Mouse (Mus musculus) intestine, postnatal 0 days (tissue): ENCODE data around the gene Rsph6a. TPM values are rescaled to one million over a fixed set of nuclear protein-coding genes. Genes with fewer than 3 reads are reported as not detected.

Experiments
- ATAC-seq: fragments of 200-750 bp; cut with Nextera tagmentation; 2 replicates; pipeline ENCODE4 v1.8.0; 2017; ENCODE audit warnings: mild to moderate bottlenecking, moderate TSS enrichment, moderate library complexity
- H3K27ac ChIP-seq: fragments of 300-500 bp; sonication (generic); 2 replicates; pipeline ENCODE4 v1.5.1; 2014; ENCODE audit warnings: mild to moderate bottlenecking, low read depth, low read length, moderate library complexity
- H3K27me3 ChIP-seq: fragments of 300-500 bp; sonication (generic); replicated peaks from 2 replicates; pipeline ENCODE4 v1.6.1; 2014; ENCODE audit warnings: low read length, mixed read lengths; ENCODE audit not compliant: control insufficient read depth, insufficient read depth
- H3K36me3 ChIP-seq: fragments of 300-500 bp; sonication (generic); 2 replicates; pipeline ENCODE4 v1.6.1; 2014; ENCODE audit warnings: mild to moderate bottlenecking, moderate library complexity; ENCODE audit not compliant: control insufficient read depth, insufficient read depth
- H3K4me1 ChIP-seq: fragments of 300-500 bp; sonication (generic); replicated peaks from 2 replicates; pipeline ENCODE4 v1.6.1; 2014; ENCODE audit warnings: antibody characterized with exemption, low read length, mixed read lengths; ENCODE audit not compliant: control insufficient read depth, insufficient read depth
- H3K4me2 ChIP-seq: fragments of 300-500 bp; sonication (generic); replicated peaks from 2 replicates; pipeline ENCODE4 v1.6.1; 2014; ENCODE audit warnings: low read depth, mild to moderate bottlenecking, moderate library complexity
- H3K4me3 ChIP-seq: fragments of 300-500 bp; sonication (generic); 2 replicates; pipeline ENCODE4 v1.5.1; 2014; ENCODE audit warnings: low read depth, low read length
- H3K9ac ChIP-seq: fragments of 300-500 bp; sonication (generic); 2 replicates; pipeline ENCODE4 v1.6.1; 2014; ENCODE audit warnings: mild to moderate bottlenecking, low read depth, low read length
- H3K9me3 ChIP-seq: fragments of 300-500 bp; sonication (generic); 2 replicates; pipeline ENCODE4 v1.6.1; 2016; ENCODE audit warnings: mixed run types; ENCODE audit not compliant: control insufficient read depth
- CTCF ChIP-seq: sonication (generic); IDR thresholded peaks from 2 replicates; pipeline ENCODE4 v1.5.1; 2016; ENCODE audit warnings: low read depth, mild to moderate bottlenecking, control low read depth, antibody characterized with exemption, moderate library complexity
- WGBS: fragments of 180-500 bp; shearing (Covaris S2); extraction: QIAGEN DNeasy Blood & Tissue Kit; methylation state at CpG from one replicate; pipeline ENCODE4 v1.1.7; 2014; 5-methylcytosine and 5-hydroxymethylcytosine counted together
- polyA plus RNA-seq: library from polyadenylated mRNA; unstranded; fragments of >200 nt; fragmentation: Nextera tagmentation; extraction: Ambion mirVana; gene quantifications from 2 replicates; pipeline ENCODE4 v1.2.1, GENCODE M21; 2015

The Rsph6a gene
- polyA plus RNA-seq, 1 experiment from 2014 or later, result not detected

- H3K9me3 ChIP-seq, result no peaks in the 10 kb centered on the region
- ATAC-seq, result no peak
- H3K27me3 ChIP-seq, result 0 out of 2 replicates have a peak, but pooled peaks cover 4% of the 10 kb centered on the region
- 86% methylated on average over 3 of the region's 3 CpGs for WGBS
- TF ChIP-seq CTCF, result no peak
- H3K27ac ChIP-seq, result no peak overlapping the region; the same call in 1 of the 2 replicates
- no peak overlapping the region for H3K9ac ChIP-seq
- no peaks in the 10 kb centered on the region for H3K4me1 ChIP-seq
- H3K4me3 ChIP-seq, result no peak overlapping the region
- no peak overlapping the region for H3K4me2 ChIP-seq
- peaks cover 35% of the 10 kb centered on the region for H3K36me3 ChIP-seq
Observed at GRCm38 (mm10) chr7:19078732-19079131, 24.2 kb downstream of the Rsph6a start.

- Histone ChIP-seq H3K4me2 (no peak overlapping the region), H3K36me3 (peaks cover 35% of the 10 kb centered on the region), H3K4me1 (no peaks in the 10 kb centered on the region), H3K27me3 (no peaks in the 10 kb centered on the region), H3K4me3 (no peak overlapping the region), H3K9me3 (no peaks in the 10 kb centered on the region), H3K9ac (no peak overlapping the region; the same call in 1 of the 2 replicates), H3K27ac (no peak overlapping the region)
- 92% methylated on average over 19 of the region's 19 CpGs for WGBS
- no peak for ATAC-seq
- no peak for TF ChIP-seq CTCF
Observed at GRCm38 (mm10) chr7:19080451-19080950, 26.0 kb downstream of the Rsph6a start.

- Histone ChIP-seq H3K27me3 (no peaks in the 10 kb centered on the region), H3K27ac (no peak overlapping the region), H3K9me3 (no peaks in the 10 kb centered on the region), H3K4me2 (no peak overlapping the region), H3K4me3 (no peak overlapping the region), H3K4me1 (no peaks in the 10 kb centered on the region), H3K9ac (no peak overlapping the region), H3K36me3 (peaks cover 35% of the 10 kb centered on the region)
- TF ChIP-seq CTCF, result no peak
- no peak for ATAC-seq
- 93% methylated on average over 4 of the region's 4 CpGs for WGBS
Observed at GRCm38 (mm10) chr7:19082171-19082570, 27.7 kb downstream of the Rsph6a start.

GRCm38 (mm10) chr7:19083096-19083495 is 28.6 kb downstream of the Rsph6a start:
- Histone ChIP-seq H3K4me2 (peak overlapping the region; percentile 56), H3K9me3 (no peaks in the 10 kb centered on the region), H3K27ac (no peak overlapping the region), H3K9ac (no peak overlapping the region), H3K36me3 (peaks cover 36% of the 10 kb centered on the region), H3K4me3 (no peak overlapping the region), H3K4me1 (no peaks in the 10 kb centered on the region), H3K27me3 (no peaks in the 10 kb centered on the region)
- WGBS, result 58% methylated on average over 6 of the region's 6 CpGs
- TF ChIP-seq CTCF, result no peak
- ATAC-seq, result no peak

GRCm38 (mm10) chr7:19083701-19084100 is 29.2 kb downstream of the Rsph6a start, which contains the start of gene Dmpk:
Gene Dmpk (plus strand): TSS chr7:19083849.
- H3K9ac ChIP-seq, result peak within 1 kb of the TSS; percentile 4; the same call in 1 of the 2 replicates
- H3K4me1 ChIP-seq, result no peaks in the 10 kb centered on the region
- ATAC-seq, result peak; percentile 7; the same call in 1 of the 2 replicates
- no peak within 1 kb of the TSS; the same call in 1 of the 2 replicates for H3K27ac ChIP-seq
- no peak for TF ChIP-seq CTCF
- H3K36me3 ChIP-seq, result peaks cover 33% of the 10 kb centered on the region
- H3K4me2 ChIP-seq, result peak within 1 kb of the TSS; percentile 56
- H3K9me3 ChIP-seq, result no peaks in the 10 kb centered on the region
- WGBS, result 33% methylated on average over 10 of the region's 10 CpGs
- H3K27me3 ChIP-seq, result no peaks in the 10 kb centered on the region
- peak within 1 kb of the TSS; percentile 31 for H3K4me3 ChIP-seq

GRCm38 (mm10) chr7:19084277-19084771 is 29.8 kb downstream of the Rsph6a start:
- Histone ChIP-seq H3K4me2 (peak overlapping the region; percentile 56), H3K36me3 (peaks cover 29% of the 10 kb centered on the region), H3K27ac (no peak overlapping the region; the same call in 1 of the 2 replicates), H3K4me3 (peak overlapping the region; percentile 31), H3K27me3 (no peaks in the 10 kb centered on the region), H3K9me3 (no peaks in the 10 kb centered on the region), H3K9ac (peak overlapping the region; percentile 4; the same call in 1 of the 2 replicates), H3K4me1 (no peaks in the 10 kb centered on the region)
- TF ChIP-seq CTCF, result no peak
- WGBS, result 24% methylated on average over 6 of the region's 6 CpGs
- peak; percentile 37 for ATAC-seq
